Mouse (Mus musculus) liver, embryonic 12.5 days (tissue): Measurements from ENCODE around the gene Ccdc43. TPM values are rescaled to one million over a fixed set of nuclear protein-coding genes. Genes with fewer than 3 reads are reported as not detected.
A peak's percentile ranks its signal among the peaks of the same experiment; 100 is the strongest.
"Not testable (repeated sequence)": the region's sequence is repeated elsewhere in the genome, so short reads cannot be mapped to it uniquely, and the experiment has no call there.

Experiments
- ATAC-seq: fragments of 200-750 bp; cut with Nextera tagmentation; 2 replicates; pipeline ENCODE4 v1.8.0; 2017; ENCODE audit warnings: moderate number of reproducible peaks, mild to moderate bottlenecking, moderate library complexity
- H3K27ac ChIP-seq: fragments of 300-500 bp; sonication (generic); 2 replicates; pipeline ENCODE4 v1.5.1; 2016; ENCODE audit warnings: mild to moderate bottlenecking
- H3K27me3 ChIP-seq: fragments of 300-500 bp; sonication (generic); replicated peaks from 2 replicates; pipeline ENCODE4 v1.6.1; 2016; ENCODE audit warnings: mild to moderate bottlenecking, moderate library complexity
- H3K36me3 ChIP-seq: fragments of 300-500 bp; sonication (generic); 2 replicates; pipeline ENCODE4 v1.6.1; 2016; ENCODE audit warnings: mild to moderate bottlenecking, moderate library complexity
- H3K4me1 ChIP-seq: fragments of 300-500 bp; sonication (generic); 2 replicates; pipeline ENCODE4 v1.6.1; 2016
- H3K4me2 ChIP-seq: fragments of 300-500 bp; sonication (generic); 2 replicates; pipeline ENCODE4 v1.6.1; 2016; ENCODE audit warnings: mild to moderate bottlenecking, moderate library complexity
- H3K4me3 ChIP-seq: fragments of 300-500 bp; sonication (generic); 2 replicates; pipeline ENCODE4 v1.5.1; 2016; ENCODE audit warnings: mild to moderate bottlenecking, moderate library complexity
- H3K9ac ChIP-seq: fragments of 300-500 bp; sonication (generic); 2 replicates; pipeline ENCODE4 v1.6.1; 2016; ENCODE audit warnings: mild to moderate bottlenecking, moderate library complexity
- H3K9me3 ChIP-seq: fragments of 300-500 bp; sonication (generic); replicated peaks from 2 replicates; pipeline ENCODE4 v1.6.1; 2016; ENCODE audit warnings: mild to moderate bottlenecking, moderate library complexity
- WGBS: fragments of 180-500 bp; shearing (Covaris S2); methylation state at CpG from one replicate; pipeline ENCODE4 v1.1.7; 2016; ENCODE audit not compliant: insufficient replicate concordance; 5-methylcytosine and 5-hydroxymethylcytosine counted together
- polyA plus RNA-seq: library from polyadenylated mRNA; unstranded; fragments of >200 nt; fragmentation: Nextera tagmentation; extraction: Ambion mirVana; gene quantifications from 2 replicates; pipeline ENCODE4 v1.2.1, GENCODE M21; 2016

Ccdc43 gene
- polyA plus RNA-seq, 1 experiment from 2014 or later = 26.9 TPM

- Histone ChIP-seq H3K4me2 (no peak overlapping the region), H3K4me3 (no peak overlapping the region), H3K27me3 (peaks cover 4% of the 10 kb centered on the region; the same call in 1 of the 2 replicates), H3K27ac (no peak overlapping the region), H3K9me3 (no peaks in the 10 kb centered on the region), H3K9ac (no peak overlapping the region), H3K36me3 (no peaks in the 10 kb centered on the region), H3K4me1 (0 out of 2 replicates have a peak, but pooled peaks cover 1% of the 10 kb centered on the region)
- WGBS = 25% methylated on average over 7 of the region's 7 CpGs
- no peak for ATAC-seq
Measured at GRCm38 (mm10) chr11:102728614-102729013, 31.0 kb upstream of the Ccdc43 start.

- peaks cover 4% of the 10 kb centered on the region; the same call in 1 of the 2 replicates for H3K27me3 ChIP-seq
- H3K9me3 ChIP-seq = no peaks in the 10 kb centered on the region
- WGBS = 27% methylated on average over 3 of the region's 3 CpGs
- ATAC-seq = no peak
- H3K4me1 ChIP-seq = 0 out of 2 replicates have a peak, but pooled peaks cover 3% of the 10 kb centered on the region
- H3K4me2 ChIP-seq = no peak overlapping the region
- no peak overlapping the region for H3K4me3 ChIP-seq
- no peak overlapping the region for H3K9ac ChIP-seq
- H3K36me3 ChIP-seq = no peaks in the 10 kb centered on the region
- H3K27ac ChIP-seq = no peak overlapping the region
Measured at GRCm38 (mm10) chr11:102725574-102725973, 28.0 kb upstream of the Ccdc43 start.

GRCm38 (mm10) chr11:102716135-102716534 lies 18.6 kb upstream of the Ccdc43 start:
- WGBS = 65% methylated on average over 7 of the region's 7 CpGs
- no peaks in the 10 kb centered on the region for H3K36me3 ChIP-seq
- H3K9me3 ChIP-seq = no peaks in the 10 kb centered on the region
- H3K27me3 ChIP-seq = peaks cover 4% of the 10 kb centered on the region; the same call in 1 of the 2 replicates
- H3K9ac ChIP-seq = no peak overlapping the region
- H3K4me2 ChIP-seq = no peak overlapping the region
- H3K27ac ChIP-seq = no peak overlapping the region
- no peak for ATAC-seq
- no peaks in the 10 kb centered on the region for H3K4me1 ChIP-seq
- H3K4me3 ChIP-seq = no peak overlapping the region

GRCm38 (mm10) chr11:102714578-102714977 lies 17.0 kb upstream of the Ccdc43 start:
- H3K27me3 ChIP-seq, H3K9me3 ChIP-seq, H3K4me3 ChIP-seq, H3K27ac ChIP-seq, H3K4me2 ChIP-seq, H3K36me3 ChIP-seq, H3K4me1 ChIP-seq, H3K9ac ChIP-seq, ATAC-seq: not testable (repeated sequence)
- WGBS = 73% methylated on average over 2 of the region's 2 CpGs

GRCm38 (mm10) chr11:102712411-102712810 lies 14.8 kb upstream of the Ccdc43 start:
- 68% methylated on average over 4 of the region's 4 CpGs for WGBS
- Histone ChIP-seq H3K36me3 (no peaks in the 10 kb centered on the region), H3K9ac (no peak overlapping the region), H3K4me1 (no peaks in the 10 kb centered on the region), H3K27ac (no peak overlapping the region), H3K27me3 (peaks cover 12% of the 10 kb centered on the region; the same call in 1 of the 2 replicates), H3K9me3 (no peaks in the 10 kb centered on the region), H3K4me3 (no peak overlapping the region), H3K4me2 (no peak overlapping the region)
- ATAC-seq = no peak

- ATAC-seq, H3K9ac ChIP-seq, H3K4me2 ChIP-seq, H3K36me3 ChIP-seq, H3K27me3 ChIP-seq, H3K4me3 ChIP-seq, H3K4me1 ChIP-seq, H3K9me3 ChIP-seq, H3K27ac ChIP-seq: not testable (repeated sequence)
- WGBS = 77% methylated on average over 6 of the region's 6 CpGs
Measured at GRCm38 (mm10) chr11:102702206-102702605, 4.6 kb upstream of the Ccdc43 start.

GRCm38 (mm10) chr11:102698018-102698476 lies 465 bp upstream of the Ccdc43 start:
- Histone ChIP-seq H3K27me3 (no peaks in the 10 kb centered on the region), H3K9ac (peak overlapping the region; percentile 71), H3K4me2 (peak overlapping the region; percentile 80), H3K36me3 (peaks cover 17% of the 10 kb centered on the region; the same call in 1 of the 2 replicates), H3K27ac (no peak overlapping the region), H3K9me3 (no peaks in the 10 kb centered on the region), H3K4me1 (peaks cover 30% of the 10 kb centered on the region), H3K4me3 (peak overlapping the region; percentile 68)
- 16% methylated on average over 9 of the region's 9 CpGs for WGBS
- ATAC-seq = no peak; the same call in 1 of the 2 replicates

- no peak overlapping the region for H3K4me3 ChIP-seq
- no peak overlapping the region for H3K27ac ChIP-seq
- WGBS = 78% methylated on average over 7 of the region's 7 CpGs
- peaks cover 32% of the 10 kb centered on the region for H3K36me3 ChIP-seq
- no peak for ATAC-seq
- no peaks in the 10 kb centered on the region for H3K27me3 ChIP-seq
- H3K9ac ChIP-seq = no peak overlapping the region
- peaks cover 30% of the 10 kb centered on the region for H3K4me1 ChIP-seq
- H3K9me3 ChIP-seq = no peaks in the 10 kb centered on the region
- no peak overlapping the region for H3K4me2 ChIP-seq
Measured at GRCm38 (mm10) chr11:102695289-102695688, 2.3 kb downstream of the Ccdc43 start.

GRCm38 (mm10) chr11:102690162-102690561 lies 7.4 kb downstream of the Ccdc43 start:
- WGBS = 59% methylated on average over 6 of the region's 6 CpGs
- Histone ChIP-seq H3K9ac (no peak overlapping the region), H3K27ac (no peak overlapping the region), H3K36me3 (peaks cover 57% of the 10 kb centered on the region), H3K27me3 (no peaks in the 10 kb centered on the region), H3K9me3 (no peaks in the 10 kb centered on the region), H3K4me1 (peaks cover 6% of the 10 kb centered on the region; the same call in 1 of the 2 replicates), H3K4me3 (no peak overlapping the region), H3K4me2 (no peak overlapping the region)
- ATAC-seq = no peak

- Histone ChIP-seq H3K4me1 (0 out of 2 replicates have a peak, but pooled peaks cover 6% of the 10 kb centered on the region), H3K27ac (no peak overlapping the region), H3K27me3 (peaks cover 54% of the 10 kb centered on the region), H3K9ac (no peak overlapping the region), H3K4me3 (no peak overlapping the region), H3K9me3 (peaks cover 11% of the 10 kb centered on the region; the same call in 1 of the 2 replicates), H3K4me2 (peak overlapping the region; percentile 2; the same call in 1 of the 2 replicates), H3K36me3 (no peaks in the 10 kb centered on the region)
- ATAC-seq = no peak
- 42% methylated on average over 82 of the region's 84 CpGs for WGBS
Measured at GRCm38 (mm10) chr11:102665637-102666435, 31.7 kb downstream of the Ccdc43 start.

- ATAC-seq = no peak
- no peak overlapping the region for H3K27ac ChIP-seq
- no peaks in the 10 kb centered on the region for H3K36me3 ChIP-seq
- H3K9me3 ChIP-seq = peaks cover 11% of the 10 kb centered on the region; the same call in 1 of the 2 replicates
- peaks cover 51% of the 10 kb centered on the region for H3K27me3 ChIP-seq
- H3K4me1 ChIP-seq = 0 out of 2 replicates have a peak, but pooled peaks cover 6% of the 10 kb centered on the region
- H3K4me3 ChIP-seq = no peak overlapping the region
- H3K4me2 ChIP-seq = 0 out of 2 replicates have a peak overlapping the region, but pooled peaks have one; percentile 2
- no peak overlapping the region for H3K9ac ChIP-seq
- WGBS = 37% methylated on average over 33 of the region's 33 CpGs
Measured at GRCm38 (mm10) chr11:102665151-102665550, 32.4 kb downstream of the Ccdc43 start.

GRCm38 (mm10) chr11:102663416-102663815 lies 34.2 kb downstream of the Ccdc43 start, which contains the start of gene Meioc:
Meioc (plus strand) TSS chr11:102663716.
- H3K4me3 ChIP-seq = no peak within 1 kb of the TSS
- WGBS = 63% methylated on average over 3 of the region's 3 CpGs

More at GRCm38 (mm10) chr11:102663416-102663815, 34.2 kb downstream of the Ccdc43 start, which contains the start of gene Meioc:
- Histone ChIP-seq H3K36me3 (no peaks in the 10 kb centered on the region), H3K4me1 (0 out of 2 replicates have a peak, but pooled peaks cover 6% of the 10 kb centered on the region), H3K27me3 (peaks cover 61% of the 10 kb centered on the region), H3K9ac (no peak within 1 kb of the TSS), H3K4me2 (no peak within 1 kb of the TSS), H3K27ac (no peak within 1 kb of the TSS), H3K9me3 (peaks cover 11% of the 10 kb centered on the region; the same call in 1 of the 2 replicates)
- no peak for ATAC-seq
